Mouse (Mus musculus) kidney, adult 18-20 months (tissue): ENCODE results near the gene Dcaf12.

Experiments used
- DNase-seq: peaks from one replicate; pipeline ENCODE4 v3.0.0; 2021

The Dcaf12 gene

GRCm38 (mm10) chr4:41307406-41307805 lies 7.3 kb downstream of the Dcaf12 start:
- DNase-seq = no peak

GRCm38 (mm10) chr4:41304302-41304701 lies 10.4 kb downstream of the Dcaf12 start:
- no peak for DNase-seq

DNA sequence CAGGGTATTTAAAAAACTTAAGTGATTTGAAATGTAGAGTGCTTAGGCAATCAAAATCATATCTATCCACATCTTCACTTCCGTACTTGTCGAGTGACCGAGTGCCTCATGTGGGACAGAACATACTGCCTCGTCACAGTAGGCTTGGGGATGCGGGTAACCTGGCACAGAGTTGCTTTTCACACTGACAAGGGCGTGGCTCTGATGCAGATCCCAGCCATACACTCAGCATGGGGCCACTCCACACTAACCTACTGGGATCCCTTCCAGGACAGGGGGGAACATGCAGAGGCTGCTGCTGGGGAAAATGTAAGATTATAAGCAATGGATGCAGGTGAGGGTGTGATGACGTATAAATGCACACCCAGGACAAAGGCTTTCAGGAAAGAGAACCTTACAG lies 11.0 kb downstream of the Dcaf12 start:
- DNase-seq = no peak

- DNase-seq = no peak
These were observed 15.7 kb downstream of the Dcaf12 start for GRCm38 (mm10) chr4:41298976-41299375.

- DNase-seq = no peak
These were observed 18.7 kb downstream of the Dcaf12 start for GRCm38 (mm10) chr4:41295960-41296359.

- no peak for DNase-seq
These were observed 19.2 kb downstream of the Dcaf12 start for GRCm38 (mm10) chr4:41295507-41295906.

DNA sequence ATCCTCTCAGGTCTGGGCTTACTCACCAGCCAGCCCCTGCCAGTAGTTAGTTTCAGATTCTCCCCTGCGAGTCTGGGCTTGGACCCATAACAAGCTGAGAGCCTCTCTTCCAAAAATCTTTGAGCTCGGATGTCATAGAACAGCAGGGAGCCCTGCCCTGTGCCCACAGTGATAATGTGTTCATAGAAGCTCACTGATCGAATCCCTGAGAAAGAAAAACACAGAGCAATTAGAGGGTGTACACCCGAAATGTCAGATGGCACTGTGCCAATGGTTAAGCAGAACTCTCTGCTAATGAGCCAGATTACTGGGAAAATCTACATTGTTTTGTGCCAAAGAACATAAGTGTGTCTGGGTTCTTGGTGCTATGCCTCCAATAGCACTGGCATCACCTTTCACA lies 20.8 kb downstream of the Dcaf12 start:
- no peak for DNase-seq

DNA sequence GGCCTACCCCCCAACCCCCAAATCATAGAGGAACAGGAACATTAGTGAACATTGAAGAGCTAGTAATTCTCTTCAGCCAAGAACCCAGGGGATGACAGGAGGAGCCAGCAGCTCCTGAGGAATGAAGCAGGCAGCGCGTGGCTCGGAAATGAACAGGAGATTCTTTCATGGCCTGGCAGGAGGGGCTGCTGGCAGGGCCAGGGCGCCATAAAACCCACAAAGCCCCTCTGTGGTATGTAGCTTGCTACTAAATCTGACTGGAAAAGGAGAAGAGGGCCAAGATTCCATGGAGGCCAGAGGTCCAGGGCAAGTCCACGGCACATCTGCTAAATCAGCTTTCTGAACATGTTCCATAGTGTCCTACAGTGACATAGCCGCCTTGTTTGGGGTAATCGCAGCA lies 24.9 kb downstream of the Dcaf12 start:
- DNase-seq = no peak

GRCm38 (mm10) chr4:41286420-41286819 lies 28.3 kb downstream of the Dcaf12 start:
- no peak for DNase-seq

GRCm38 (mm10) chr4:41284087-41284486 lies 30.6 kb downstream of the Dcaf12 start:
- DNase-seq = no peak

GRCm38 (mm10) chr4:41275927-41276326 lies 38.8 kb downstream of the Dcaf12 start:
- no peak for DNase-seq

GRCm38 (mm10) chr4:41274980-41275850 lies 39.5 kb downstream of the Dcaf12 start, which contains the start of gene Ubap2:
TSS of gene Ubap2 (minus strand) at chr4:41275144.
- peak; percentile 99 for DNase-seq

GRCm38 (mm10) chr4:41274377-41274979 lies 40.2 kb downstream of the Dcaf12 start:
- DNase-seq = no peak

- peak; percentile 31 for DNase-seq
These were observed 46.6 kb downstream of the Dcaf12 start for GRCm38 (mm10) chr4:41268133-41268532.

DNA sequence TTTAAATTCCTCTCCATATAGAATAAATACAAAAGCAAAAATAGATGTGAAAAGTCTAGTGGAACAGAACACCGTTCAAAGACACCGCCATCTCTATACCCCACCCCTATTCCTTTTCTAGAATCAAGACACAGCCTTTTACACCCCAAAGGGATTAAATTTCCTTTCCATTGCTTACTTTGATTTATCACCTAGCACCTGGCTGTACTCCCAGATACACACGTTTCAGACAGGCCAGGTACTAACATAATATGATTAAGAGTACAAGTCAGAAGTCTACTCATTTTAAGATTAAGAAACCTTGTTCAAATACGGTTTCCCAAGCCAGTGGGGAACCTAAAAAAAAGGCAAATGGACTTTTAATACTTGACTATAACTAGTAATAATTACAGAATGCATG lies 48.3 kb downstream of the Dcaf12 start:
- no peak for DNase-seq

- DNase-seq = no peak
These were observed 54.0 kb downstream of the Dcaf12 start for GRCm38 (mm10) chr4:41260691-41261090.

DNA sequence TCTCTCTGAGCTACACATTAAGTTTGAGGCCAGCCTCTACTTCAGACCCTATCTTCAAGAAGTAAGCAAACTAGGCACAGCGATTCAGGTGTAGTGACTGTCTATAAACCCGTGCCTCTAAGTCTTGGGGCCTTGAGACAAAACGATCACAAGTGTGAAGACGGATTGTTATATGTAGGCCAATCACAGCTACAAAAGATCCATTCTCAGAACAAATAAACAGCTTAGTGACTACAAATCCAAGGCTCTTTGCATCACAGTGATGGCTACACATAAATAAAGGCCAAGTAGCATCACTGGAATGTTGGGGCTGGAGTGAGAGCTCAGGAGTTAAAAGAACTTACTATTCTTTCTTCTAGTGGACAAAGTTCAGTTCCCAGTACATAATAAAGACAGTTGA lies 55.7 kb downstream of the Dcaf12 start:
- DNase-seq = no peak

DNA sequence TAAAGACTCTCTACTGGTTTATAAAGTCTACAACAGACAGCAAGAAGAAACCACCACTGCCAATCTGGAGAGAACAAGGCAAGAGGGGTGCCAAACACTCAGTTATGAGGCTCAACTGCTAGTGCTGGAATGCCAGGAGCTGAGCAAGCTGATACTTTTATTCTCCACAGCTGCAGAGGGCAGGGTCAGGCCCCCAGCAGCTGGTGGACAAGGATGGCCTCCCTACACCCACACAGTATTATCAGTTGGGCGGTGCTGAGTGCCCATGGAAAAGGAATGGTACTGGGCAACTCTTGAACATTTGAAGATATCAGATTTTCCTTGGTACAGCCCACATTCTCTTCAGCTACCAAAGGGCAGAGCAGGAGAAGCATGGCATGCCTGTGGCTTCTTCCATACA lies 56.9 kb downstream of the Dcaf12 start:
- no peak for DNase-seq

GRCm38 (mm10) chr4:41255564-41256210 lies 59.0 kb downstream of the Dcaf12 start:
- no peak for DNase-seq

DNA sequence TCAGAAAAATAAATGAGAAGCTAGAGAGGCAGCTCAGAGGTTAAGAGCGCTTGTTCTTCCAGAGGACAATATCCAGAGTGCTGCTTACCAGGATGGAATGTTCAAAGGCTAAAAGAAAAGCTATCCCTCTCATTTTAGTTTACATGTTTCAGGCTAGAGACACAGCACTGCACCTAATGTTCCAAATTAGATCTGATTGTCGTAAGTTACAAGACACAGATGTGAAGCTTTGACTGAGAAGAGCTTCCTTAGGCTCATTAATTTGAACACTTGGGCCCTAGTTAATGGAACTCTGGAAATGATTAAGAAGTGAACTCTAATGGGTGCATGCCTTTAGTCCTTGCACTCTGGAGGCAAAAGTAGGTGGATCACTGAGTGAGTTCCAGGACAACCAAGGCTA lies 60.9 kb downstream of the Dcaf12 start:
- no peak for DNase-seq

GRCm38 (mm10) chr4:41245408-41245807 lies 69.3 kb downstream of the Dcaf12 start:
- DNase-seq = no peak
